Mouse (Mus musculus) ES-E14 (cell line): ENCODE data around the gene Pde9a.

Source experiments
- CHD2 ChIP-seq: IDR thresholded peaks from 2 replicates; pipeline ENCODE4 v1.6.1; 2014; ENCODE audit warnings: mild to moderate bottlenecking, low read depth, low read length, inconsistent platforms
- MAFK ChIP-seq: IDR thresholded peaks from 2 replicates; pipeline ENCODE4 v1.6.1; 2014; ENCODE audit warnings: mild to moderate bottlenecking, low read depth, low read length, inconsistent platforms; ENCODE audit not compliant: insufficient read depth
- ZC3H11A ChIP-seq: IDR thresholded peaks from 2 replicates; pipeline ENCODE4 v1.6.1; 2012; ENCODE audit warnings: low read depth, mild to moderate bottlenecking, inconsistent platforms, low read length, borderline replicate concordance
- ZNF384 ChIP-seq: IDR thresholded peaks from 2 replicates; pipeline ENCODE4 v1.6.1; 2012; ENCODE audit warnings: low read depth, low read length, inconsistent platforms

DNA sequence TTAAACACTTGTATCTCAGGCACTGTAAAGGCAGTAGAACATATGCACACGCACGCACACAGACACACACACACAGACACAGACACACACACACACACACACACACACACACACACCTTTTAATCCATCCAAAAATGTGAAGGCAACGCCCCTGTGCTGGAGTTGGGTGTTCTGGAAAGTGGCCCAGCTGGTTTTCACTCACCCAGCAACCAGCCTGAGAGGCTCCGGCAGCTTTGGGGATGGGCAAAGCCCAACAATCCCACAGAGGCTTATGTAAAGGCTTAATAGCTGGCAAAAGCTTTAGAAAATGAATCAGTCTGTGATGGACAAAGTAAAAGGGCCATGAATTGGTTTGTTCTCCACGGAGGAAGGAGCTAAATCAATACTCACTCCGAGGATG lies 14.3 kb downstream of the Pde9a start:
- TF ChIP-seq MAFK (no peak), ZC3H11A (no peak), CHD2 (no peak), ZNF384 (no peak)
